Mouse (Mus musculus) urinary bladder, adult 2 months (tissue): ENCODE measurements around the gene Irak3. TPM values are rescaled to one million over a fixed set of nuclear protein-coding genes. Genes with fewer than 3 reads are reported as not detected.

Source experiments
- DNase-seq: peaks from one replicate; pipeline ENCODE4 v3.0.0; 2022; ENCODE audit warnings: low spot score
- polyA plus RNA-seq: library from polyadenylated mRNA; depleted of rRNA; stranded (reverse); fragments of >200 nt; gene quantifications from 2 replicates; pipeline ENCODE4 v1.2.3, GENCODE M21; 2012; rRNA removed

Irak3 gene
- polyA plus RNA-seq, 1 experiment: 4.6 TPM

DNA sequence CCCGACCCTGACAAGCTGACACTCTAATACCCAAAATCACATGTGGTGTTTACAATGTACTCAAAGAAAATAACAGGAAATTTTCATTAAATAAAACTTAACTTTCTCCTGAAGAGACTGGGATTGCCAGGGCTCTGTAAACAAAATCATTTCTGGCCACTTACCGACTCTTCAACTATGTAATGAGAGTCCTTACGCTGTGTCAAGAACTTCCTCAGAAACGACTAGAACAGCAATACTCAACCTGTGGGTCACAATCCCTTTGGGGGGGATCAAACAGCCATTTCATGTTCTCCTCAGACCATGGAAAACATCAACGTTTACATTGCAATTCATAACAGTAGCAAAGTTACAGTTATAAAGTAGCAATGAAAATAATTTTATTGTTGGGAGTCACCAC, 104.4 kb downstream of the Irak3 start:
- DNase-seq: no peak

DNA sequence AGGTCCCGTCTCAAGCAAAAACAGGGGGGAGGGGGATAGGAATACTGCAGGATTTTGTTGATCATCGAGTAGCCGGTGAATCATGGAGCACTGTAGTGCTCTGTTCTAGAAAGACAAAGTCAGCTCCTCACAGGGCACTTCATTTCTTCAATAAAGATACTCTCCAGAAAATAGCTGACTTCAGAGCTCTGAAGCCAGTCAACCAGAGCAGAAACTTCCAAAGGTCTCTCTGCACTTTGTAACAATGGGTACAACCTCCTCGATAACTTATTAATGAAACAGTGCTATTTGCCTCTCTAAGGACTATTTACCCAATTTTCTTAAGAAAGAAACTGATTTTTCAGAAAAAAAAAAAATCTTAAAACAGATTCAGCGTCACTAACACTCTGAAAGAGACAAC, 106.2 kb downstream of the Irak3 start:
- DNase-seq: no peak

DNA sequence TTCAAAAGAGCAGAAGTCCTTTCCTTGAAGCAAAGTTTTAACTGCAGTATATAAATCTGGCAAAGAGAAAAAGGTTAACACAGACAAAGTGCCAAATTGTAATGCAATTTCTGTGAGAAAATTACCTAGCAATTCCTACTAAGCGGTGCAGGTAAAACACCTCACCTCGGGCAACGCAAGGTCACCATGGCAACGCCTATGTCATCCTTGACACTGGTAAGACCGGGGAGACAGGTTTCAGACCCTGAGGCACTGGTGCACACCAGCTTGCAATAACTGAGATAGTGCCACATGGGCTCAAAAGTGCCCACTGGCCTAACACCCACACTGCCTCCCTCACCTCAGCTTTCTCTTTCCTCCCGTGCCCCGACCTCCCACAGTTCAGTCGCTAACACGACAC, 106.8 kb downstream of the Irak3 start:
- no peak for DNase-seq

DNA sequence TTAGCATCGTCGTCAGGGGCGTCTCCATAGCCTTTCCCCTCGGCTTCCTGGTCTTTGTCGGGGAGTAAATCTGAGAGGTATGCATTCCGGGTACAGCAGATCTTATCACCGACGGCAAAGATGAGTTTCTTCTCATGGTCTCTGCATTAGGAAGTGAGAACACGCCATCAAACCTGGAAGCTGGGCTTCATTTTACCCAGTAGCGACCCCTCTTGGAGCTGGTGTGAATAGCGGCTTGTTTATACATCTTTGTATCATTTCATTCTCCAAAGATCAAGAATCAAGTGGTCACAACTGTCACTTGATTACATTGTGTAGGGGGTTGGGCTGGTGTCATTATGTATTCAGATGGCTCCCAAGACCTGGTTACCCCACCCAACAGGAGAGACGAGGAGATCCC, 109.4 kb downstream of the Irak3 start:
- no peak for DNase-seq

Other genes with a start within 250 kb of the Irak3 start
- 7.5 and 8.0 TPM in 2 replicates for gene Helb, start 89.1 kb downstream of the Irak3 start, polyA plus RNA-seq
- gene Tmbim4, start 540 bp downstream of the Irak3 start, polyA plus RNA-seq: 112 and 135 TPM in 2 replicates
- gene Llph, start 24.9 kb upstream of the Irak3 start, polyA plus RNA-seq: 56.9 and 59.8 TPM in 2 replicates